Mouse (Mus musculus) C2C12 (cell line): Measurements from ENCODE around the gene Zc3h12c. TPM values are rescaled to one million over a fixed set of nuclear protein-coding genes. Genes with fewer than 3 reads are reported as not detected.

Experiments used
- H3K27me3 ChIP-seq: one replicate; pipeline ENCODE4 v1.6.1; 2011; ENCODE audit not compliant: control insufficient read depth, insufficient read depth, insufficient read length
- H3K36me3 ChIP-seq: one replicate; pipeline ENCODE4 v1.6.1; 2011; ENCODE audit not compliant: control insufficient read depth, insufficient read depth
- H3K4me3 ChIP-seq: one replicate; pipeline ENCODE4 v1.5.1; 2011; ENCODE audit warnings: mild to moderate bottlenecking, control low read depth; ENCODE audit not compliant: poor library complexity, insufficient read depth, severe bottlenecking
- H3K79me2 ChIP-seq: one replicate; pipeline ENCODE4 v1.6.1; 2011; ENCODE audit not compliant: control insufficient read depth, insufficient read depth
- H3K79me3 ChIP-seq: one replicate; pipeline ENCODE4 v1.6.1; 2011; ENCODE audit warnings: low read depth, control low read depth
- H3ac ChIP-seq: one replicate; pipeline ENCODE3; 2011; ENCODE audit warnings: low read depth; ENCODE audit not compliant: control insufficient read depth, insufficient read length
- CEBPB ChIP-seq: IDR thresholded peaks from one replicate; pipeline ENCODE4 v1.6.1; 2011; ENCODE audit warnings: low read depth, mild to moderate bottlenecking, control low read depth, moderate library complexity
- CTCF ChIP-seq: IDR thresholded peaks from one replicate; pipeline ENCODE4 v1.5.1; 2011; ENCODE audit not compliant: control insufficient read depth, insufficient read depth, insufficient read length
- FOSL1 ChIP-seq: IDR thresholded peaks from one replicate; pipeline ENCODE4 v1.8.0; 2011; ENCODE audit warnings: mild to moderate bottlenecking, low read length; ENCODE audit not compliant: poor library complexity, insufficient read depth, severe bottlenecking
- MAX ChIP-seq: IDR thresholded peaks from one replicate; pipeline ENCODE4 v1.6.1; 2011; ENCODE audit warnings: mild to moderate bottlenecking, control low read depth
- MYOD1 ChIP-seq: IDR thresholded peaks from one replicate; pipeline ENCODE4 v1.6.1; 2011; ENCODE audit warnings: low read depth; ENCODE audit not compliant: control insufficient read depth, insufficient read length
- MYOG ChIP-seq: IDR thresholded peaks from one replicate; pipeline ENCODE4 v1.6.1; 2011; ENCODE audit not compliant: control insufficient read depth, insufficient read length; ENCODE audit errors: extremely low read depth
- USF1 ChIP-seq: IDR thresholded peaks from one replicate; pipeline ENCODE4 v1.6.1; 2011; ENCODE audit warnings: low read depth, mild to moderate bottlenecking, control low read depth, moderate library complexity
- polyA plus RNA-seq: library from polyadenylated mRNA; unstranded; fragments of >200 nt; fragmentation: generic; extraction: Trizol; gene quantifications from one replicate; pipeline ENCODE4 v1.2.1, GENCODE M21; 2012; ENCODE audit warnings: missing spikeins

The Zc3h12c gene
- polyA plus RNA-seq, 1 experiment: 1.2 TPM

DNA sequence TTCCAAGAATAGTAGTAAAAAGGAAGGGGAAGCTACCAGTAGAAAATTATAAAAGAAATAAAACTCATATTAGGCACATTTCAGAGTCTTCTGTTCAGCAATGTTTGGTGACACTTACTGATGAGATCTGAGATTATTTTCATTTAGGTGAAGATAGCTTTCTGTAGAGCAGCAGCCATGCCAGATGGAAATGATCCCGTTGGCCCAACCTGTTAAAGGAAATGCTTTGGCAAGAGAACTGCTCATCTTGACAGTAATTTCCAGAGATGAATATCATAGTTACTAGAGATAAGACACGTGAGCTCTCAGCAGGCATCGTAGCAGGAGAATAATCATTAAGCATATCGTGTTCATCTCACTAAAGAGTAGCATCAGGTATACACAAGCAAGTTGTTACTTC, 31.9 kb upstream of the Zc3h12c start:
- H3K79me3 ChIP-seq: no peaks in the 10 kb centered on the region
- no peaks in the 10 kb centered on the region for H3K36me3 ChIP-seq
- H3K27me3 ChIP-seq: no peaks in the 10 kb centered on the region
- TF ChIP-seq FOSL1 (no peak), MYOD1 (no peak), MYOG (no peak), USF1 (no peak), CEBPB (no peak), MAX (no peak), CTCF (no peak)
- no peaks in the 10 kb centered on the region for H3K79me2 ChIP-seq
- H3ac ChIP-seq: no peak overlapping the region
- H3K4me3 ChIP-seq: no peak overlapping the region

GRCm38 (mm10) chr9:52195853-52196252, 27.5 kb upstream of the Zc3h12c start:
- Histone ChIP-seq H3K79me3 (no peaks in the 10 kb centered on the region), H3K4me3 (no peak overlapping the region), H3K27me3 (no peaks in the 10 kb centered on the region), H3K36me3 (no peaks in the 10 kb centered on the region), H3K79me2 (no peaks in the 10 kb centered on the region), H3ac (no peak overlapping the region)
- no peak for TF ChIP-seq MYOG
- no peak for TF ChIP-seq USF1
- TF ChIP-seq CTCF: no peak
- TF ChIP-seq MYOD1: no peak
- no peak for TF ChIP-seq CEBPB
- no peak for TF ChIP-seq FOSL1
- no peak for TF ChIP-seq MAX

DNA sequence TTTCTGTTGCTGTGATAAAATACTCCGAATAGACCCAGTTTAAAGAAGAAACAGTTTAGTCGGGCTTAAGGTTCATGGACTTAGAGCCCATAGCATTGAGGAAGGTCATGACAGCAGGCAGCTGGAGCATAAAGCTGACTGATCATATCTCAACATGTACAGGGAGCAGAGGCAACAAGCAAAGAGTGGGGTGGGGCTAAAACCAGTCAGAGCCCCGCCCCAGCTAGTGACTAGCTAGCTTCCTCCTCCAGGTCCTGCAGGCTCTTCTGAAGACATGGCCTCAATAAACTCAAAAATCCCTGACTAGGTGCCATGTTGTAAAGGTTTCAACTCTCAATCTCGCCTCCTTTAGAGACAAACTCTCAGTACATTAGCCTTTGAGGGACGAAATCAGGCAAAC, 25.5 kb upstream of the Zc3h12c start:
- H3K79me3 ChIP-seq: no peaks in the 10 kb centered on the region
- no peak overlapping the region for H3K4me3 ChIP-seq
- H3K79me2 ChIP-seq: no peaks in the 10 kb centered on the region
- TF ChIP-seq CTCF (no peak), MYOG (no peak), USF1 (no peak), FOSL1 (no peak), MAX (no peak), CEBPB (no peak), MYOD1 (no peak)
- H3K36me3 ChIP-seq: no peaks in the 10 kb centered on the region
- no peaks in the 10 kb centered on the region for H3K27me3 ChIP-seq
- H3ac ChIP-seq: no peak overlapping the region

- no peak overlapping the region for H3ac ChIP-seq
- no peak for TF ChIP-seq USF1
- H3K36me3 ChIP-seq: no peaks in the 10 kb centered on the region
- no peaks in the 10 kb centered on the region for H3K27me3 ChIP-seq
- no peak overlapping the region for H3K4me3 ChIP-seq
- H3K79me3 ChIP-seq: no peaks in the 10 kb centered on the region
- no peaks in the 10 kb centered on the region for H3K79me2 ChIP-seq
Measured at GRCm38 (mm10) chr9:52190907-52191306, 22.5 kb upstream of the Zc3h12c start.

- Histone ChIP-seq H3K36me3 (no peaks in the 10 kb centered on the region), H3K79me3 (no peaks in the 10 kb centered on the region), H3K79me2 (no peaks in the 10 kb centered on the region), H3K4me3 (no peak overlapping the region), H3K27me3 (no peaks in the 10 kb centered on the region), H3ac (no peak overlapping the region)
- TF ChIP-seq MYOD1 (no peak), USF1 (peak; percentile 39), CTCF (no peak), MYOG (no peak)
Measured at GRCm38 (mm10) chr9:52188106-52188505, 19.7 kb upstream of the Zc3h12c start.

DNA sequence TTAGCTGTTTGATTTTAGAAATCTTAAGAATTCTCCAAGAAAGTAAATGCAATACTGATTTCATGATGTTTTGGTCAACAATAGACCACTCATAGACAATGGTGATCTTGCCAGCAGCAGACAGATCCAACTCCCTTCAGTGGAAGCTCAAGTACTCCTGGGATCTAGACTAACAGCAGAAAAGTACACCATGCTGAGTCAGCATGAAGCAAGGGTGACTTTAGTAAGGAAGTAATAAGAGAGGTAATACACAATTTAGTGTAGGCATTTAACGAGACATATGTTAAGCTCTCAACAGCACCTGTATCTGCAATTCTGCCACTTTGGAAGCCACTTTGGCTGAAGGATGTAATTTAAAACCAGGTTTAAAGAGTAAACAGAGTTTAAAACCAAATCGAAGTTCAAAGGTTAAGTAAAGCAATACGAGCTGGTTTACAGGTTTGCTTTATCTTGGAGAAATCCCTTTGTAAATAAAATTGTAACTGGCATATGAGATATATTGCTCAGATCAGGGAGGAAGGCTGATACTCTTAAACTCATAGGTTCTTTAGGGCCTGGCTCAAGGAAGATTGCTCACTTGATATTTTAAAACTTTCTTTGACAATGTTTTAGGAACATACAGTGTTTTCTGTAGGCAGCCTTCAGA, 18.0 kb upstream of the Zc3h12c start:
- TF ChIP-seq FOSL1: no peak
- no peaks in the 10 kb centered on the region for H3K79me3 ChIP-seq
- no peaks in the 10 kb centered on the region for H3K79me2 ChIP-seq
- H3ac ChIP-seq: no peak overlapping the region
- H3K27me3 ChIP-seq: no peaks in the 10 kb centered on the region
- no peak overlapping the region for H3K4me3 ChIP-seq
- H3K36me3 ChIP-seq: no peaks in the 10 kb centered on the region
